Mouse (Mus musculus) T-helper 17 cell (primary cell): ENCODE data around the gene Aebp1.

Experiments
- in situ Hi-C, 2 experiments: fragments of 300-600 bp; cut with MboI, MseI; formaldehyde crosslinking; loops; 1 replicate in 1 of 2; 2 replicates in 1 of 2; pipeline ENCODE4 v1.15.1; 2025; ENCODE audit warnings: high pct_unique_total_duplicates in 2 of 2

Gene Aebp1

DNA sequence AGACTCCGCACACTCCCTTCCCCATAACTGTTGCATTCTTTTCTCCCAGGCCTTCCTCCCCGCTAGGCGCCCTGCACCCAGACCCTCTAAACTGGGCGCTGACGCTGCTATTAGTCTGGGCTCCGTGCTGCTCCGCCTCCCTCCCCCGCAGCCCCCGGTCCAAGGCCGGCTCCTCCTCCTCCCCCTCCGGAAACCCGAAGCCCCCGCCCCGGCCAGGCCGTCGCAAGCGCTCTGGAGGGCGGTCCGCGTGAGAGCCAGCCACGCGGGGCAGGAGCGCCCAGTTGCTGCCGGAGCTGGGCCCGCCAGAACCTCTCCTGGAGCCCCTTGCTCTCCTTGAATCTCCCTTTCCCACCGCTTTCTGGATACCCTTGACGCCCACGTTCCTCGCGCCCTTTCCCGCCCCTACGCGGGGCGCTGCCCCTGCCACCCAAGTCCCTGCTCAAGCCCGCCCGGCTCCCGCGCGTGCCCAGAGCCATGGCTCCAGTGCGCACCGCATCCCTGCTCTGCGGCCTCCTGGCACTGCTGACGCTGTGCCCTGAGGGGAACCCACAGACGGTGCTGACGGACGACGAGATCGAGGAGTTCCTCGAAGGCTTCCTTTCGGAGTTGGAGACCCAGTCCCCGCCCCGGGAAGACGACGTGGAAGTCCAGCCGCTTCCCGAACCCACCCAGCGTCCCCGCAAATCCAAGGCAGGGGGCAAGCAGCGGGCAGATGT, at the start of gene Aebp1:
Aebp1 (plus strand) TSS at position 270 of the 716 bp plus-strand sequence.
- in situ Hi-C loops, result no loop called here

DNA sequence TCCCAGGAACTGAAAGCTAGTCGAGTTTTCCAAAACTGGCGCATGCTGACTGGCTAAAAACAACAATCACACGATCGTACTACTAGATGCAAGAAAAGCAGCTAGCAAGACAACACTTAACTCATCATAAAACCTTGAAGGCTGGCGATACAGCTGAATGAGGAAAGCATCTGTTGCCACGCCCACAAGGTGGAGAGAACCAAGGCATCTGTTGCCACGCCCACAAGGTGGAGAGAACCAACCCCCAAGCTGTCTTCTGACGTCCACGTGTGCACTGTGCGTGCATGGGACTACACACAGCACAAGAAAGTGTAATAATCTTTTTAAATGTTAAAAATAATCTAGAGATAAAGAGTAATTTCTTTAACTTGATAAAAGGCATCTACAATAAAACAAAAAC, 48.4 kb upstream of the Aebp1 start:
- in situ Hi-C loops, result no loop called here

DNA sequence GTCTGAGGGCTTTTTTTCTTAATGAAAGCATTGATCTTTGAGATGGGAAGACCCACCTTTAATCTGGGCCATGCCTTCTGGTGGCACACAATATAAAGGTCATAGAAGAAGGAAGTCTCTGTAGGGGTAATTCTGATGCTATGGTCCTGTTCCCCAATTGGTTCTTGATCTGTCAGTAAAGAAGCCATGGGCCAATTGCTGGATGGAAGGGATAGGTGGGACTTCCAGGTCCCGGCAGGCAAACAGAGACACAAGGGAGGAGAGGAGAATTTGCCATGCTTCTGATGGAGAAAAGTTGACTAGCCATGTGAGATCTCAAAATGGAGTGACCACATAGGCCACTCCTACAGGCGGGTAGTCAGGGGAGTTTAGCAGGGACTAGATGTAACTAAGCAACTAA, 42.5 kb upstream of the Aebp1 start:
- in situ Hi-C loops, result no loop called here

DNA sequence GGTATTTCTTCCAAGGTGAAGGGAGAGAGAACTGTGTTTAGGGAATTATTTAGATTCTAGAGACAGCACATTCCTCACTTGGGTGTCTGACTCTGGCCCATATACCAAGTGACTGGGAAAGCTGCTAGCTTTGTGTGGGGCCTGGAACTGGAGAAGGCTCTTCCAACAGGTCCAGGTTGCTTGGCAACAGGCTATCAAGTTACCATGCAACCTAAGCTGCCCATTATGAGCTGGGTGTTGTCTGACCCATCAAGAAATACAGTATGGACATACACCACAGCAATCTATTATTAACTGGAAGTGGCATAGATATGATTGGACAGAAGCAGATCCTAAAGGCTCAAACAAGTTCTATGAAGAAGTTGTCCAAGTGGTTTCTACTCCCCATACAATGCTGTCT, 36.3 kb upstream of the Aebp1 start:
- in situ Hi-C loops, result no loop called here

DNA sequence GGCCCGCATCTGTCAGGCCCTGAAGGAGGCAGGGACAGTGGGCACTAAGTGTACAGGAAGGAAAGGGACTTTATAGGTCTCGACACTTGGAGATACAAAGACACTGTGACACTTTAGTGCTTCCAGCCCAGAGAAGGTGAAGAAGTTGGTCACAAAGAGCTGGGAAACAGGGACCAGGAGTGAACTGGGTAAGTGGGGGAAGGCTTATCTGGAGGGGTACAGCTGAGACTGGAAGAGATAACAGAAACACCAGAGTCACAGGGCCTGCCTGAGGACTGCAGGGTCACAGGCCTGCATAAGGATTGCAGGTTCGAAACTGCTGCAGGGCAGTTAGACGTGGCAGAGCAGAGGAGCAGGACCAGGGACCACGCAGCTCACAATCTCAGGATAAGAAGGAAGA, 33.8 kb upstream of the Aebp1 start:
- in situ Hi-C loops, result no loop called here

DNA sequence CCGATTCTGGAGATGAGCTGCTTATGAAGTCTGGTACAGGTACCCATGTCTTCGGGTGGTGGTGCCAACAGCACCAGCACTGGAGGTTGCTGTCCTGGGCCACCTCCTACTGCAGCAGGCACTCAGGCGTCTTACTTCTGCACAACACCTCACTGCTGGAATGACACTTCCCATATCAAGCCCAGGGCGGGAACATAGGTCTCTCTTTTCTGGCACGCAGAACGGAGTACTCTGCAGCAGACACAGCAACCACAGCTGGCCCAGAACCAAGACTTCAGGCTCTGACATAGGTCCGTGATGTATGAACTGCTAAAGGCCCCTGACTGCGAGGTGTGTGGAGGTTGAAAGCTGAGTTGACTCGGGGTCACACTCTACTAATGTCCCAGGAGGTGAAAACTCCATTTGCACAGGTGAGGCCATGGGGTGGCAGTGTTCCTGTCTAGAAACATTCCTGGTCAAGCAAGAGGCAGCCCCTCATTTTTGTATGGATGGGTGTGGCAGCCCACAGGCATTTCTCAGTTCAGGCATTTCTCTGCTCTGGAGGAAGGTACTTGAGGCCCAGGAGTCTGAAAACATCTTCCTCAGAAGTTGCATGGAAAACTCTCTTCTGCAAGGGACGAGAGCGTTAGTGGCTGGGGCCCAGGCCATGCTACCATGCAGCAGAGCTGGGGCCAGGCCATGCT, 33.1 kb upstream of the Aebp1 start:
- in situ Hi-C loops, result no loop called here

- in situ Hi-C loops, result no loop called here
These were observed 32.4 kb upstream of the Aebp1 start for GRCm38 (mm10) chr11:5829327-5829726.

GRCm38 (mm10) chr11:5834506-5834905, 27.2 kb upstream of the Aebp1 start:
- in situ Hi-C loops, result no loop called here

DNA sequence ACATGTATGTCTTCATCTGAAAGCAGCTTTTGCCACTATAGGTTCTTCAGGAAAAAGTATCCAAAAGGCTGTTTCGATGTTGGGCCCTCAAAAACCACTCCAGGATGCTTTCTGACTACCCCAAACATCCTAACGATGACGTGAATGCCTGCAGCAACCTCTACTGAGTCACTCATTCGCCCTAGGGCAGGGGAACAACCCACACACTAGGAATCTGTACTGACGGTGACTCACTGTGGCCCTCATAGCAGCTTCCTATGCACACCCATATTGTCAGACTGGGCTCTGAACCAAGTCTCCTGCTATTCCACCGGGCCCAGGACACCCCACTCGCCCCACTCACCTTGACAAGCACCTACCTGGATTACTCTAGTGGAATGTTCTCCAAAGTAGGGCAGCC, 26.7 kb upstream of the Aebp1 start:
- in situ Hi-C loops, result no loop called here

GRCm38 (mm10) chr11:5836126-5836525, 25.6 kb upstream of the Aebp1 start:
- in situ Hi-C loops, result no loop called here

- in situ Hi-C loops, result no loop called here
These were observed 24.2 kb upstream of the Aebp1 start, which contains the start of gene Polm for GRCm38 (mm10) chr11:5837251-5838246. Gene Polm (minus strand): TSS chr11:5838016.

DNA sequence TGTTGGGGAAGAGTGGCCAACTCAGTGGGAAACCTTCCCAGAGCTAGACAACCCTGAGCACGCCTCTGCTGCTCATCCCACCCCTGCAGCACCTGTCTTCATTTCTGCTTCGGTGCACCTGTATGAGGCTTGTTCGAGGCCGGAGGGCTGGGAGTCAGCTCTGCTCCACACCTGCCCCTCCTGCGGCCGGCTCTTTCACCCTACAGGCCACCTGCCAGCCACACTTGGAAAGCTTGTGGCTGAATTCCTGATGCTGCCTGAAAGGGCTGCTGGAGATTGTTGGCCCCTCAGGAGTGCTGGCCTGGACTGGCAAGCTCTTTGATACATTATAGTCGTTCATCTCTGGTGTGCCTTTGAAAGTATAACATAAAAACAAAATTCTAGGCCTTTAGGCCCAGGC, 21.4 kb upstream of the Aebp1 start:
- in situ Hi-C loops, result no loop called here

GRCm38 (mm10) chr11:5841751-5842150, 20.0 kb upstream of the Aebp1 start:
- in situ Hi-C loops, result no loop called here

DNA sequence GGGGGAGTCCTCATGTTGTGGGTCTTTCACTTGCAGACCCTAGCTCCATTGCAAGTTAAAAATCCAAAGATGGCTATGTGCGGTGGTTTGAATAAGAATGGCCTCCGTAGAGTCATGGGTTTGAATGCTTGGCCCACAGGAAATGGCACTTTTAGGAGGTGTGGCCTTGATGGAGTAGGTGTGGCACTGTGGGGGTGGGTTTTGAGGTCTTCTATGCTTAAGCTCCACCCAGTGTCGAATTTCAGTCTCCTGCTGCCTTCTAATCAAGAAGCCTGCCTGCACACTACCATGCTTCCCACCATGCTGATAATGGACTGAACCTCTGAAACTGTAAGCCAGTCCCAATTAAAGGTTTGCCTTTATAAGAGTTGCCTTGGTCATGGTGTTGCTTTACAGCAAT, 18.6 kb upstream of the Aebp1 start:
- in situ Hi-C loops, result no loop called here

DNA sequence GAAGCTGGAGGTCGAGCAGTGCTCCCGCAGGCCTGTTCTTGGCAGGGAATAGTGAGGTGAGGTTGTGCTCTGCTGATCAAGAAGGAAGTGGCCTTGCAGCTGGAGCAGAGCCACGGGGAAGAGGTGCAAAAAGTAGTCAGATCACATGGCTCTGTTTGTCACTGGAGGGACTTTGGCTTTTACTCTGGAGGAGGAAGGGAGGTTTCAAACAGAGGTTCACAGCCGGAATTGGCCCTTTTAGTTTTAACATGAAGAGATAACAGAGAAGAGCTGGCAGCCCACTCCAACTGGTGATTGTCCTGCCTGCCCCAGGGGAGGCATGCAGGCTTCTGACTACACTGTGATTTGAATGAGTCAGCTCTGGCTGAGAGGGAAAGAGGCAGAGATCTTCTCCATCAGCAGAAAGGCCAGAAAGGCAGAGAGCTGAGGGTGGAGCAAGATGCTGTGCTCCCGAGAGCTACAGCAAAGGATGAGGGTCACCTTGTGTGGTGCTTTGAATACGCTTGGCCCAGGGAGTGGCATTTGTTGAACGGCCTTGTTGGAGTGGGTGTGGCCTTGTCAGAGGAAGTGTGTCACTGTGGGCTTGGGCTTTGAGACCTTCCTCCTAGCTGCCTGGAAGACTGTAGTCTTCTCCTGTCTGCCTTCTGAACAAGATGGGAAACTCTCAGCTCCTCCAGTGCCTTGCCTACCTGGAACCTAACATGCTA, 15.0 kb upstream of the Aebp1 start:
- in situ Hi-C loops, result no loop called here

DNA sequence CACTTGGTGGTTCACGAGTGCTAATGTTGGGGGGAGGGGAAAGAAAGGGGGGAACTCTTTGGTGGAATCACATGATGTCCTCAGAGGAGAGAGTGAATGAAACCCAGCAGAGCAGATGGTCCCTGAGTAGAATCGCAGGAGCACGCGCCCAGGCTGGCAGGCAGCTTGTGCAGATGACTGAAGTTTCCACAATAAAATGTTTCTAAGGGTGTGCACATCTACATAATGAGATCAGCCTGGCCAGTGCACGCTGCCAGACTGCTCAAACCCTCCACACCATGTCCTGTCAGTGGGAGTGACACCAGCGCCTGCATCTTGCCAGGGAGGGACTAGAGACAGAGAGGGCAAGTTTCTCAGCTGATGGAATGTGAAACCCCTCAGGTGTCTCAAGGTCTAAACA, 13.0 kb upstream of the Aebp1 start:
- in situ Hi-C loops, result no loop called here

DNA sequence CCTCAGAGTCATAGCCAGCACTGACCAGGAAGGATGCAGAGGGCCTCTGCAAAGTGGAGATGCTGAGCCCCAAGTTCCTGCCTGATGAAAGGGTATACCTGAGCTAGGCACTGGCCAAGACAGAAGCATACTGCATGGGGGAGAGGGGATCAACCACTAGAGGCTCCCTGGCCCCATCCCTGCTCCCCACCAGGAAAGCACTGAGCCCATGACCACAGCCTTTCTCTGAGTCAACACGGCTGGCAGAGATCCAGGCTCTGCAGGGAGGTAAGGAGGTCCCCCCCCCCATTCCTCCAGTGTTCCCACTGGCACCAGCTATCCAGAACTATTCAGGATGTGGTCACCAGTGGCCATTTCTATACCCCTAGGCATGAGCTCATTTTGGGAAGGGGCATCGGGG, 12.4 kb upstream of the Aebp1 start:
- in situ Hi-C loops, result no loop called here

DNA sequence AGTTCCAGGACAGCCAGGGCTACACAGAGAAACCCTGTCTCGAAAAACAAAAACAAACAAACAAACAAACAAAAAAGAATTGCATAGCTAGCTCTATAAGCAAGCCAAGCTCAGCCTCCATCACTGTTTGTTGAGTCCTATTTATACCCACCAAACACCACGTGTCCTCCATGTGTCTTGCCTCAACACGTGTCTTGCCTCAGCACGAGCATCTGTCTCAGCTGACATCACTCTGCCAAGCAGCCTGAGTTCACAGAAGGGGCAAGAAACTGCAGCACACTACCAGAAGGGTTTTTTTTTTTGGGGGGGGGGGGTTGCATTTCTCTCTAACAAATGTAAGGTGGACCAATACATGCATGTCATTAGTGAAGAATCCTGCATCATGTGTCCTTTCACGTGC, 11.3 kb upstream of the Aebp1 start:
- in situ Hi-C loops, result no loop called here

DNA sequence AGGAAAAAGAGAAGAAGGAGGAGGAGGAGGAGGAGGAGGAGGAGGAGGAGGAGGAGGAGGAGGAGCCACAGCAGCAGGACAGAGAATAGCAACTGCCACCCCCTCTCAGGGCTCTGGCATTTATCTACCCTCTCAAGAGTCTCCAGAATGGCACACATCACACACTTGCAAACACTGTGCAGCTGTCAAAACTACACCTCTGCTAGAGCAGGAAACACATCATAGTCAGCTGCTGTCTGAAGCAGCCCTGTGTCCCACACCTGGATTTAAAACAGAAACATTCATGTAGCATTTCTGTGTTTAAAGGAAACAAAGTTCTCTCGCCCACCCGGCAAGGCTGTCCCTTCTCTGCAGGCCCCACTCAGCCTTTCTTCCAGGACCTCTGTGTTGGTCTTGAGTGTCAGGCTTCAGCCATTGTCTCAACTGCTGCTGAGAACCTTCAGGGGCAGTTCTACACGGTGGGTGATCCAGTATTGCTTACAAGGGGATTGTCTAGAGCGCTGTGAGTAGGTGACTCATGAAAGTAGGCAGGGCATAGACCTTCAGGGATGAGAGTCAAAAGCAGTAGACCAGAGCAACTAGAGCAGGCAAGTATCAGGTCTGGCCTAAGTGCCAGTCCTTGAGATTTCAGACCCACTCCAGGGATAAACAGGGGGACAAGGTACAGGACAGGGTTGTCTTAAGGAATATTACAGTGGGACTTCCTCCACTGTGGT, 10.6 kb upstream of the Aebp1 start:
- in situ Hi-C loops, result no loop called here

- in situ Hi-C loops, result no loop called here
These were observed 9.4 kb upstream of the Aebp1 start for GRCm38 (mm10) chr11:5852314-5852713.

DNA sequence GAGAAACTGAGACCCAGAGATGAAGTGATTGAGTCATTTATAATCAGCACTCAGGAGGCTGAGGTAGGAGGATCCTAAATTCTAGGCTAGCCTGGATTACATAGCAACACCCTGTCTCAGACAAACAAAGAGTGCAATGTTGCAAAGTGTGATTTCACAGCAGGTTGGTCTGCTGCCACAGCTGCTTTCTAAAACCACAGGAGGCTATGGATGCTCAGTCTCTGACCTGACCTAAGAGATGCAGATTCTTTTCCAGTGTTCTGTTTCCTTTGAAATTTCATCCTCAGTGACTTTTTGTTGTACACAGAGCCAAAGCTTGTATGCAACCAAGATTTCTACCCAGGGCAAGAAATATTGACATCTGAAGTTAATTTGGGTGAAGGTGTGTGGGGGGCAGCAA, 6.3 kb upstream of the Aebp1 start:
- in situ Hi-C loops, result loop anchor here in 1 of 2 experiments (5.0 kb wide), 1 partner anchor 58 kb away; no protein-coding TSS in a partner anchor
